Mouse (Mus musculus): ENCODE measurements around the gene Olfr792. TPM values are rescaled to one million over a fixed set of nuclear protein-coding genes. Genes with fewer than 3 reads are reported as not detected.

The Olfr792 gene
- not detected in 2 replicates for polyA plus RNA-seq (2012; rRNA removed)

DNA sequence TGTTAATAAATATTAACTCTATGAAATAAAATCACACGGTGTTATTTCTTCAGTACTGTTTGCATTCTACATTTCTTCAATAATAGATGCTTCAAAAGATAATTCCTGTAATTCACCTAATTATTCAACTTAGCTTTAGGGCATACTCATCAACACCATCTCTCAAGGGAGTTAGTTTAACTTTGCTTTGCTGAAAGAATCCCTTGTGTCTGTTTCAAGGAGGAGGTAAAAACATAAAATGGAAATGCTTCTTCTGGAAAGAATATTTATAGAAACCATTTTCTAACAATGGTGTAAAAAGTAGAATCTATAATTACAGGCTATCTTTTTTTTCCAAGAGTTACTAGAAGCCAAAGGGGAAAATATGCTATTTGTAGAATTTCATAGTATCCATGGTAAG, at the start of gene Olfr792:
TSS of gene Olfr792 (plus strand) at position 301 of the 400 bp plus-strand sequence.
- Histone ChIP-seq H3K4me1 (replicated peaks; ENCODE audit: control insufficient read depth, insufficient read depth, low read length) (no peaks in the 10 kb centered on the region), H3K27ac (ENCODE audit: control insufficient read depth, insufficient read depth, low read length) (no peak within 1 kb of the TSS), H3K36me3 (ENCODE audit: control insufficient read depth, insufficient read depth, low read length) (no peaks in the 10 kb centered on the region), H3K4me3 (ENCODE audit: control insufficient read depth, insufficient read depth, low read length) (no peak within 1 kb of the TSS), H3K27me3 (ENCODE audit: control insufficient read depth, insufficient read depth, low read length) (no peaks in the 10 kb centered on the region)
- no peak for DNase-seq
- no peak for TF ChIP-seq POLR2A (IDR thresholded peaks at IDR 0.05; ENCODE audit: control insufficient read depth, extremely low read depth, insufficient read depth, low read length, poor library complexity)
- no peak for TF ChIP-seq CTCF (IDR thresholded peaks at IDR 0.05; ENCODE audit: borderline replicate concordance, control insufficient read depth, extremely low read depth, insufficient read depth, low read length, poor library complexity)
- WGBS = 81% methylated on average over 1 of the region's 1 CpGs

DNA sequence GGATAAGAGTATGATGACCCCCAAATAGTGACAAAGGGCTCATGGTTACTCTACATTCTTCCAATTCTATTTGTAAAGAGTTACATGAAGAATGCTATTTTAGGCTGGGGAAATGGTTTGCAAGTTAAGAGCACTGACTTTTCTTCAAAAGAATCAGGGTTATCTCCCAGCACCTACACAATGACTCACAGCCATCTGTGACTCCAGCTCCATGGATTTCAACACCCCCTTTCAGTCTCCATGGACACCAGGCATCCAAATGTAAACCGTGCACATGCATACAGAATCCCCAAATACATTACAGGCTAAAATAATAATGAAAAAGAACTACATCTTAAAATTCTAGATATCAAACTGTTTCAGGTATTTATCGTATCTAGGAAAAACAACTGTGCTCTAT, 48.9 kb upstream of the Olfr792 start:
- WGBS = 87% methylated on average over 2 of the region's 2 CpGs

DNA sequence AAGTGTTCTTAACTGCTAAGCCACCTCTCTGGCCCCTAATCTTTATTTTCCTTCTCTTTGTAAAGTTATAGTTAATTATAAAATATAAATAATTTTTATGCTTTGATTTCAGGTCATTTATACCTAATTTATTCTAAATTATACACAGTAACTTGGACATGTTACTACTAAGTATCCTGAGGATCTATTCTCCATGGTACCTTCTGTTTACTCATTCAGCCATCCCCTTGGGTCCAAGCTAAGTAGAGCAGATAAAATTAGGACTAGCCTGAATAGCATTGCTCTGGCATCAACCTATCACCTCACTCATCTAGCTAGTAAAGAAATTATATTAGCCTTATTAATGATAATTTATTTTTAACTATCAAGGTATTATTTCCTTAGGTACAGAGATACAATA, 40.8 kb upstream of the Olfr792 start, which contains the start of gene Olfr790:
TSS of gene Olfr790 (plus strand) at position 301 of the 400 bp plus-strand sequence.
- Histone ChIP-seq H3K36me3 (ENCODE audit: control insufficient read depth, insufficient read depth, low read length) (no peaks in the 10 kb centered on the region), H3K27me3 (ENCODE audit: control insufficient read depth, insufficient read depth, low read length) (no peaks in the 10 kb centered on the region), H3K4me1 (replicated peaks; ENCODE audit: control insufficient read depth, insufficient read depth, low read length) (no peaks in the 10 kb centered on the region), H3K4me3 (ENCODE audit: control insufficient read depth, insufficient read depth, low read length) (no peak within 1 kb of the TSS), H3K27ac (ENCODE audit: control insufficient read depth, insufficient read depth, low read length) (no peak within 1 kb of the TSS)
- TF ChIP-seq POLR2A (IDR thresholded peaks at IDR 0.05; ENCODE audit: control insufficient read depth, extremely low read depth, insufficient read depth, low read length, poor library complexity) (no peak), CTCF (IDR thresholded peaks at IDR 0.05; ENCODE audit: borderline replicate concordance, control insufficient read depth, extremely low read depth, insufficient read depth, low read length, poor library complexity) (no peak)
- no peak for DNase-seq

More for the DNA sequence above, 48.9 kb upstream of the Olfr792 start:
- Histone ChIP-seq H3K27me3 (ENCODE audit: control insufficient read depth, insufficient read depth, low read length) (no peaks in the 10 kb centered on the region), H3K36me3 (ENCODE audit: control insufficient read depth, insufficient read depth, low read length) (no peaks in the 10 kb centered on the region), H3K27ac (ENCODE audit: control insufficient read depth, insufficient read depth, low read length) (no peak overlapping the region), H3K4me1 (replicated peaks; ENCODE audit: control insufficient read depth, insufficient read depth, low read length) (no peaks in the 10 kb centered on the region), H3K4me3 (ENCODE audit: control insufficient read depth, insufficient read depth, low read length) (no peak overlapping the region)
- no peak for TF ChIP-seq CTCF (IDR thresholded peaks at IDR 0.05; ENCODE audit: borderline replicate concordance, control insufficient read depth, extremely low read depth, insufficient read depth, low read length, poor library complexity)
- TF ChIP-seq POLR2A (IDR thresholded peaks at IDR 0.05; ENCODE audit: control insufficient read depth, extremely low read depth, insufficient read depth, low read length, poor library complexity) = no peak
- no peak for DNase-seq

DNA sequence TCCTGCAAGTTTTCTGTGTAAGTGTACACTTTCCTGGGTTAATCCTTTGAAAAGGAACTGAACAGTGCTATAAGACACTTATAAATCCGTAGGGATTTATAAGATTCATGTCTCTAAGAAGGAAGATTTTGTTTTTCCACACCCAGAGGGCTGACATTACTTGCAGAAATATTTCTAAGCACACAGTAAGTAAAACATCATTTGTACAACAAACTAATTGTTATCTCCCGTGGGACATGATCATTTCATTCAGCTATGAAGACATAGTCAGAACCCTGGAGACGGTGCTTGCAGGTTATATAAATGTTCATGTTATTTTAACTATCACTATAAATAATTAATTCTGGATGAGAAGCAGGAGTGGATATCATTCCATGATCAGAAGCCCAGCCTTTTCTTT, 17.5 kb upstream of the Olfr792 start, which contains the start of gene Olfr791:
TSS of gene Olfr791 (plus strand) at position 301 of the 400 bp plus-strand sequence.
- no peak within 1 kb of the TSS for H3K4me3 ChIP-seq (ENCODE audit: control insufficient read depth, insufficient read depth, low read length)
- no peaks in the 10 kb centered on the region for H3K4me1 ChIP-seq (replicated peaks; ENCODE audit: control insufficient read depth, insufficient read depth, low read length)
- H3K27ac ChIP-seq (ENCODE audit: control insufficient read depth, insufficient read depth, low read length) = no peak within 1 kb of the TSS
- no peak for DNase-seq
- no peaks in the 10 kb centered on the region for H3K36me3 ChIP-seq (ENCODE audit: control insufficient read depth, insufficient read depth, low read length)
- no peaks in the 10 kb centered on the region for H3K27me3 ChIP-seq (ENCODE audit: control insufficient read depth, insufficient read depth, low read length)
- no peak for TF ChIP-seq CTCF (IDR thresholded peaks at IDR 0.05; ENCODE audit: borderline replicate concordance, control insufficient read depth, extremely low read depth, insufficient read depth, low read length, poor library complexity)
- no peak for TF ChIP-seq POLR2A (IDR thresholded peaks at IDR 0.05; ENCODE audit: control insufficient read depth, extremely low read depth, insufficient read depth, low read length, poor library complexity)
- 77% methylated on average over 3 of the region's 3 CpGs for WGBS

DNA sequence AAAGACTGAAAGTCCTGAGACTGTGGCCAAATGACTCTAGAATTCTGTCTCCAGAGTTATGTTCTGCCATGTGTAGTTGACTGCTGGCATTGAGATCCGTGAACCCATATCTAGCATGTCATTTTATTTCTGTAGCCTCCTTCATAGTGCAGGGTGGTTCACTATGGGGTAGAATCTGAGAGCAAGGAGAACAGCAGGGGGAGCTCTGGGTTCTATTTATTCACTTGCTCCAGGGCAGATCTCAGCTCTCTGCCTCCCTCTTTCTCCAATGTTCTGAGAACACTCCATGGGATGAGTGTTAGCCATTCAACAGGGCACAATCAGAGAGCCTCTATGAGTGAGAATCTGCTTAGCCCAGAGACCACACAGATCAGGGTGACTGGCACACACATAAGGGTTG, 10.4 kb downstream of the Olfr792 start:
- no peak overlapping the region for H3K4me3 ChIP-seq (ENCODE audit: control insufficient read depth, insufficient read depth, low read length)
- no peaks in the 10 kb centered on the region for H3K36me3 ChIP-seq (ENCODE audit: control insufficient read depth, insufficient read depth, low read length)
- no peaks in the 10 kb centered on the region for H3K4me1 ChIP-seq (replicated peaks; ENCODE audit: control insufficient read depth, insufficient read depth, low read length)
- H3K27ac ChIP-seq (ENCODE audit: control insufficient read depth, insufficient read depth, low read length) = no peak overlapping the region
- DNase-seq = no peak
- 66% methylated on average over 1 of the region's 1 CpGs for WGBS
- H3K27me3 ChIP-seq (ENCODE audit: control insufficient read depth, insufficient read depth, low read length) = no peaks in the 10 kb centered on the region
- TF ChIP-seq CTCF (IDR thresholded peaks at IDR 0.05; ENCODE audit: borderline replicate concordance, control insufficient read depth, extremely low read depth, insufficient read depth, low read length, poor library complexity) = no peak
- TF ChIP-seq POLR2A (IDR thresholded peaks at IDR 0.05; ENCODE audit: control insufficient read depth, extremely low read depth, insufficient read depth, low read length, poor library complexity) = no peak

DNA sequence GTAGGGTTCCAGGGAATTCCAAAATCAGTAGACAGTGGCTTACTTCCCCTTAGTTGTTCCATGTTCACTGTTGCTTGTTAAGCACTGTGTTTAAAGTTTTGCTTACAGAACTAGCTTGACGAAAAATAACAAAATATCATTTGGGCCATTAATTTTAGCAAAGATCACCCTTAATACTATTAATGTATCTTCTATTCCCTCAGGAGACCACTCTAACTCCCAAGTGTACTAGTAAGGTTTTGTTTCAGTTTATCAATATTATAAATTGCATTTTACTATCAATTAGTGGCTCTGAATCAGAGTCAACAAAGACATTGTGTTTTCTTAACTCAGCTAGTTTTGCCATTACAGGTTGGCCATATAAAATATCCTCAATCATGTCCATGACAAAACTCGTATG, 28.4 kb downstream of the Olfr792 start, which contains the start of gene Olfr794:
TSS of gene Olfr794 (plus strand) at position 301 of the 400 bp plus-strand sequence.
- 83% methylated on average over 2 of the region's 2 CpGs for WGBS
- Histone ChIP-seq H3K27me3 (ENCODE audit: control insufficient read depth, insufficient read depth, low read length) (no peaks in the 10 kb centered on the region), H3K36me3 (ENCODE audit: control insufficient read depth, insufficient read depth, low read length) (no peaks in the 10 kb centered on the region), H3K4me1 (replicated peaks; ENCODE audit: control insufficient read depth, insufficient read depth, low read length) (no peaks in the 10 kb centered on the region), H3K4me3 (ENCODE audit: control insufficient read depth, insufficient read depth, low read length) (no peak within 1 kb of the TSS), H3K27ac (ENCODE audit: control insufficient read depth, insufficient read depth, low read length) (no peak within 1 kb of the TSS)
- no peak for DNase-seq
- TF ChIP-seq CTCF (IDR thresholded peaks at IDR 0.05; ENCODE audit: borderline replicate concordance, control insufficient read depth, extremely low read depth, insufficient read depth, low read length, poor library complexity) = no peak
- no peak for TF ChIP-seq POLR2A (IDR thresholded peaks at IDR 0.05; ENCODE audit: control insufficient read depth, extremely low read depth, insufficient read depth, low read length, poor library complexity)

GRCm38 (mm10) chr10:129577066-129577465, 38.1 kb downstream of the Olfr792 start:
- no peak for DNase-seq
- WGBS = 64% methylated on average over 1 of the region's 1 CpGs
- H3K27me3 ChIP-seq (ENCODE audit: control insufficient read depth, insufficient read depth, low read length) = no peaks in the 10 kb centered on the region
- H3K4me1 ChIP-seq (replicated peaks; ENCODE audit: control insufficient read depth, insufficient read depth, low read length) = no peaks in the 10 kb centered on the region
- TF ChIP-seq CTCF (IDR thresholded peaks at IDR 0.05; ENCODE audit: borderline replicate concordance, control insufficient read depth, extremely low read depth, insufficient read depth, low read length, poor library complexity) = no peak
- no peak for TF ChIP-seq POLR2A (IDR thresholded peaks at IDR 0.05; ENCODE audit: control insufficient read depth, extremely low read depth, insufficient read depth, low read length, poor library complexity)
- H3K36me3 ChIP-seq (ENCODE audit: control insufficient read depth, insufficient read depth, low read length) = no peaks in the 10 kb centered on the region
- no peak overlapping the region for H3K4me3 ChIP-seq (ENCODE audit: control insufficient read depth, insufficient read depth, low read length)
- no peak overlapping the region for H3K27ac ChIP-seq (ENCODE audit: control insufficient read depth, insufficient read depth, low read length)

Other genes with a start within 250 kb of the Olfr792 start
- gene Olfr780, start 221.0 kb upstream of the Olfr792 start, polyA plus RNA-seq (2012; rRNA removed) = not detected in 2 replicates
- not detected in 2 replicates for gene Olfr781, start 210.3 kb upstream of the Olfr792 start, polyA plus RNA-seq (2012; rRNA removed)
- not detected in 2 replicates for gene Olfr782, start 190.3 kb upstream of the Olfr792 start, polyA plus RNA-seq (2012; rRNA removed)
- gene Olfr784, start 155.1 kb upstream of the Olfr792 start, polyA plus RNA-seq (2012; rRNA removed) = 0.04 and 0.09 TPM in 2 replicates
- not detected in 2 replicates for gene Olfr785, start 133.7 kb upstream of the Olfr792 start, polyA plus RNA-seq (2012; rRNA removed)
- gene Olfr786, start 111.9 kb upstream of the Olfr792 start, polyA plus RNA-seq (2012; rRNA removed) = not detected in 2 replicates
- not detected in 2 replicates for gene Olfr787, start 77.3 kb upstream of the Olfr792 start, polyA plus RNA-seq (2012; rRNA removed)
- gene Olfr788, start 68.2 kb upstream of the Olfr792 start, polyA plus RNA-seq (2012; rRNA removed) = not detected in 2 replicates
- gene Olfr789, start 54.4 kb upstream of the Olfr792 start, polyA plus RNA-seq (2012; rRNA removed) = not detected in 2 replicates
- gene Olfr790, start 40.7 kb upstream of the Olfr792 start, polyA plus RNA-seq (2012; rRNA removed) = not detected in 2 replicates
- not detected in 2 replicates for gene Olfr791, start 17.4 kb upstream of the Olfr792 start, polyA plus RNA-seq (2012; rRNA removed)
- gene Olfr794, start 28.5 kb downstream of the Olfr792 start, polyA plus RNA-seq (2012; rRNA removed) = not detected in 2 replicates
- gene Olfr796, start 73.4 kb downstream of the Olfr792 start, polyA plus RNA-seq (2012; rRNA removed) = not detected in 2 replicates
- gene Olfr798, start 88.8 kb downstream of the Olfr792 start, polyA plus RNA-seq (2012; rRNA removed) = not detected in 2 replicates
- gene Olfr799, start 98.3 kb downstream of the Olfr792 start, polyA plus RNA-seq (2012; rRNA removed) = not detected in 2 replicates
- not detected in 2 replicates for gene Olfr800, start 118.5 kb downstream of the Olfr792 start, polyA plus RNA-seq (2012; rRNA removed)
- gene Olfr801, start 134.7 kb downstream of the Olfr792 start, polyA plus RNA-seq (2012; rRNA removed) = not detected in 2 replicates
- gene Olfr802, start 149.0 kb downstream of the Olfr792 start, polyA plus RNA-seq (2012; rRNA removed) = not detected in 2 replicates
- not detected in 2 replicates for gene Olfr803, start 155.1 kb downstream of the Olfr792 start, polyA plus RNA-seq (2012; rRNA removed)
- gene Olfr804, start 164.0 kb downstream of the Olfr792 start, polyA plus RNA-seq (2012; rRNA removed) = not detected in 2 replicates
- gene Olfr805, start 190.2 kb downstream of the Olfr792 start, polyA plus RNA-seq (2012; rRNA removed) = not detected in 2 replicates
- not detected in 2 replicates for gene Olfr806, start 202.8 kb downstream of the Olfr792 start, polyA plus RNA-seq (2012; rRNA removed)
- not detected in 2 replicates for gene Olfr807, start 218.6 kb downstream of the Olfr792 start, polyA plus RNA-seq (2012; rRNA removed)
- gene Olfr808, start 226.3 kb downstream of the Olfr792 start, polyA plus RNA-seq (2012; rRNA removed) = not detected in 2 replicates
- gene Olfr809, start 235.5 kb downstream of the Olfr792 start, polyA plus RNA-seq (2012; rRNA removed) = not detected in 2 replicates

Data from thymus, adult 2 months (tissue).